Mouse (Mus musculus) testis, adult 2 months (tissue): Measurements from ENCODE around the gene Snx8.

Experiments used
- CTCF ChIP-seq: fragments of 200-500 bp; IDR thresholded peaks from 2 replicates; pipeline ENCODE4 v1.5.1; 2012; ENCODE audit warnings: low read depth, mild to moderate bottlenecking, inconsistent platforms, low read length, moderate library complexity; ENCODE audit not compliant: control insufficient read depth, insufficient read depth, insufficient replicate concordance
- POLR2A ChIP-seq: fragments of 200-500 bp; IDR thresholded peaks from 2 replicates; pipeline ENCODE4 v1.6.1; 2012; ENCODE audit warnings: low read depth, mild to moderate bottlenecking, inconsistent platforms, low read length, moderate library complexity; ENCODE audit not compliant: control insufficient read depth

DNA sequence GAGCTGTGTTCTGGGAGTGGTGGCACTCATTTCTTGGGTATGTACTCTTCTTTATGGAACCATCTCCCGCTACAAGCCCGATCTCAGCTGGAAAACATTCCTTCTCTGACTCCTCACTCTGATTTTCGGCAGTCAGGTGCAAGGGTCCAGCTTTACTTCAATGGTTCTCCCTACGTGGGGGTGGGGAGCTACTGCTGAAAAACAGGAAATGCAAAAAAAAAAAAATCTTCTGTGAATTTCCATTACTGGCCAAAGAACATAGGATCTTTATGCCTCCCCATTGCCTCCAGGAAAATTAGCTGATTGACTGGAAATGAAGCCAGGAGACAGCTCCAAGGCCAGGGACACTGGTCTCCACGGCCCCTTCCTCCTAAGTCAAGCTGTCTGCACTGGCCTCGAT lies 17.6 kb upstream of the Snx8 start:
- TF ChIP-seq POLR2A (no peak), CTCF (no peak)
